Mouse (Mus musculus) kidney, adult 2 months (tissue): ENCODE data around the gene Nomo1.

Source experiments
- CTCF ChIP-seq: fragments of 200-500 bp; conservative IDR thresholded peaks from 2 replicates; pipeline ENCODE4 v1.5.1; 2011; ENCODE audit warnings: low read depth, mild to moderate bottlenecking, control low read depth, low read length, moderate library complexity, mixed read lengths; ENCODE audit not compliant: insufficient read depth, insufficient read length
- POLR2A ChIP-seq: fragments of 200-500 bp; IDR thresholded peaks from one replicate; pipeline ENCODE4 v1.6.1; 2011; ENCODE audit warnings: low read depth, low read length, control low read depth

DNA sequence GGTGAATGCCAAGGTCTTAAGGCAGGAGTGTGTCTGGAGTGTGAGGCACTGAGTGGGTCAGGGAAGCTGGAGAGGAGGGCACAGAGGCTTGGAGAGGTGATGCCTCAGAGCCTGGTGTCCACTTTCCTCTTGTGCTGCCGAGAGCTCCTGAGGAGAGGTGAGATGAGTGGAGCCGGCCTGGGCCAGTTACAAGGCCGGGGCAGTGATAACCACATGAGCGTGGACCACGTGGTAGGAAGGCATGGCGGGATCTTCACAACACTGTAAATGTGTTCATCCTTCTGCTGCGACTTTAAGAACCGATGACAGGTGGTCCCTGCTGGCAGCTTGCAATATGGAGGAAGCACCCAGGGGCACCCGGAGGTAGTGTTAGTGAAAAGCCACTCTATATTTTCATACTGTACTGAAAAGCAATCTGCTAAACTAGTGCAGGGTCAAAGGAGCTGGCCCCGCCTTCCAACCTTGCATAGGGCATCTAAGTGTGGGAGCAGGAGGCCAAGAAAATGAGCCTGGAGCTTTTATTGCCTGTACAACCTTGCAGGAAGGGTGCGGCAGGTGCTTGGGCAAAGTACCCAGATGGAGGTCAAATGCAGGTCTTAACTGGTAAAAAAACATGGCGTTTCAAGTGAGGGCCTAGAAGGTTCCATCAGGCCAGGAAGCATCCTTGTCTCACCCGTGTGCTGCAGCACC lies 14.5 kb downstream of the Nomo1 start:
- TF ChIP-seq CTCF (no peak), POLR2A (no peak)
